ENCODE assay signal across 9 mouse cellular contexts in the genomic region with DNA sequence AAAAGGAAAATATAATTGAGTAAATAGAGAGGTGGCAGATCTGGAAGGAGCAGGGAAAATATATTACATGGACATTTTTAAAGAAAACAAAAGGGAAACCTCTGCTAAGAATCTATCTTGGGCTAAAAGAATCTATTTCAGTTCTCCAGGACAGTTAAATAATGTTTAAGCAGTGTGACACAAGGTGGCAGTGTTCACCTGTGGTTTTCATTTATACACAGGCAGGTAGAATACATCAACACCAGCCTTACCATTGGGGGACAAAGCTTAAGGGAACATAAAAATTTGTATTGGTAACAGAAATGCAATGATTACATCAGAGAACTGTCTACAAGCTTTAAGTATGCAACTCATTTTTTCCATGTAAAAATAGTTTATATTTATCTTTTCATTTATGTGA.
DNase-seq lines count a peak whose midpoint lies in the region; ATAC-seq and TF ChIP-seq lines count a peak whose summit lies in the region.
"Had no signal": no experiment of that assay in that cellular context is flagged by ENCODE, and none has a peak within 500 bp of the region (broad histone marks: within the 10 kb centered on the region; RNA-seq: fewer than 3 reads in every experiment).

No protein-coding gene starts in this region.

- H3K9me3 ChIP-seq in hindbrain, embryonic 16.5 days (ENCODE audit: control insufficient read depth, low read length) = no peaks in the 10 kb centered on the region
- no peaks in the 10 kb centered on the region for H3K9me3 ChIP-seq in hindbrain, embryonic 13.5 days
- H3K9me3 ChIP-seq in hindbrain, postnatal 0 days (ENCODE audit: low read length) = no peaks in the 10 kb centered on the region
- no peaks in the 10 kb centered on the region for H3K9me3 ChIP-seq in midbrain, embryonic 10.5 days (replicated peaks)
- H3K9me3 ChIP-seq: midbrain, embryonic 12.5 days had no signal

- no peaks in the 10 kb centered on the region for H3K36me3 ChIP-seq in hindbrain, embryonic 16.5 days (ENCODE audit: control insufficient read depth, insufficient read depth, low read length)
- no peaks in the 10 kb centered on the region for H3K36me3 ChIP-seq in hindbrain, embryonic 13.5 days
- H3K36me3 ChIP-seq in hindbrain, postnatal 0 days (ENCODE audit: insufficient read depth, low read length) = no peaks in the 10 kb centered on the region
- no peaks in the 10 kb centered on the region for H3K36me3 ChIP-seq in midbrain, embryonic 10.5 days
- H3K36me3 ChIP-seq: midbrain, embryonic 12.5 days had no signal

- H3K27ac ChIP-seq in hindbrain, embryonic 16.5 days (ENCODE audit: low read depth, low read length) = no peak overlapping the region
- H3K27ac ChIP-seq in hindbrain, embryonic 13.5 days = no peak overlapping the region
- no peak overlapping the region for H3K27ac ChIP-seq in hindbrain, postnatal 0 days
- H3K27ac ChIP-seq in midbrain, embryonic 10.5 days (replicated peaks) = no peak overlapping the region
- H3K27ac ChIP-seq: midbrain, embryonic 12.5 days had no signal

- H3K4me1 ChIP-seq in hindbrain, embryonic 16.5 days (ENCODE audit: control insufficient read depth, insufficient read depth, low read depth, low read length) = no peaks in the 10 kb centered on the region
- H3K4me1 ChIP-seq in hindbrain, embryonic 13.5 days (replicated peaks) = no peaks in the 10 kb centered on the region
- no peaks in the 10 kb centered on the region for H3K4me1 ChIP-seq in hindbrain, postnatal 0 days (ENCODE audit: insufficient read depth, low read length)
- no peaks in the 10 kb centered on the region for H3K4me1 ChIP-seq in midbrain, embryonic 10.5 days
- H3K4me1 ChIP-seq: midbrain, embryonic 12.5 days had no signal

- H3K9ac ChIP-seq in hindbrain, embryonic 16.5 days (ENCODE audit: low read depth, low read length) = no peak overlapping the region
- H3K9ac ChIP-seq in hindbrain, embryonic 13.5 days = no peak overlapping the region
- H3K9ac ChIP-seq in hindbrain, postnatal 0 days (replicated peaks; ENCODE audit: low read length) = no peak overlapping the region
- H3K9ac ChIP-seq: midbrain, embryonic 12.5 days had no signal

- no peaks in the 10 kb centered on the region for H3K27me3 ChIP-seq in hindbrain, embryonic 16.5 days (replicated peaks; ENCODE audit: control insufficient read depth, insufficient read depth, low read length)
- no peaks in the 10 kb centered on the region for H3K27me3 ChIP-seq in hindbrain, embryonic 13.5 days
- H3K27me3 ChIP-seq in hindbrain, postnatal 0 days (ENCODE audit: insufficient read depth, low read length) = no peaks in the 10 kb centered on the region
- no peaks in the 10 kb centered on the region for H3K27me3 ChIP-seq in midbrain, embryonic 10.5 days (ENCODE audit: low read depth, poor library complexity, severe bottlenecking)
- H3K27me3 ChIP-seq: midbrain, embryonic 12.5 days had no signal

- TF ChIP-seq CTCF in hindbrain, postnatal 0 days (IDR thresholded peaks at IDR 0.05; ENCODE audit: low read depth) = peak; percentile 58

- peak; percentile 70 for ATAC-seq in hindbrain, embryonic 16.5 days
- ATAC-seq in hindbrain, embryonic 13.5 days (ENCODE audit: low FRiP score) = no peak
- no peak for ATAC-seq in hindbrain, postnatal 0 days

- H3K4me3 ChIP-seq in hindbrain, embryonic 16.5 days (ENCODE audit: low read length) = no peak overlapping the region
- H3K4me3 ChIP-seq in hindbrain, embryonic 13.5 days = no peak overlapping the region
- no peak overlapping the region for H3K4me3 ChIP-seq in hindbrain, postnatal 0 days (ENCODE audit: low read length)
- no peak overlapping the region for H3K4me3 ChIP-seq in midbrain, embryonic 10.5 days
- H3K4me3 ChIP-seq: midbrain, embryonic 12.5 days had no signal

- no peak overlapping the region for H3K4me2 ChIP-seq in hindbrain, embryonic 16.5 days (ENCODE audit: low read length)
- H3K4me2 ChIP-seq in hindbrain, embryonic 13.5 days = no peak overlapping the region
- no peak overlapping the region for H3K4me2 ChIP-seq in hindbrain, postnatal 0 days (ENCODE audit: low read depth, low read length)
- H3K4me2 ChIP-seq: midbrain, embryonic 12.5 days had no signal

- peak; percentile 7 for DNase-seq in CD4-positive helper T cell, adult 2 months (ENCODE audit: low read depth, low spot score)
- peak; percentile 33 for DNase-seq in ZHBTc4 (ENCODE audit: low read depth, low spot score)
- peak; percentile 76 for DNase-seq in hindbrain, postnatal 0 days (ENCODE audit: low spot score)
- peak; percentile 4 for DNase-seq in retina, adult 2 months (ENCODE audit: low read depth, low spot score)
- DNase-seq in ovary, postnatal 36 days (ENCODE audit: low spot score) = no peak
- no peak for DNase-seq in midbrain, embryonic 10.5 days (ENCODE audit: low spot score)

Comparison
In these comparisons a context has a peak if more than half of its experiments do, and no peak if none do; other contexts are left out.
1. DNase-seq: peak in CD4-positive helper T cell, adult 2 months (single experiment), ZHBTc4 (single experiment), hindbrain, postnatal 0 days (single experiment) and retina, adult 2 months (single experiment); none in ovary, postnatal 36 days (single experiment) and midbrain, embryonic 10.5 days (single experiment).